Comparison of ENCODE assay signal across 16 mouse cellular contexts in the genomic region with DNA sequence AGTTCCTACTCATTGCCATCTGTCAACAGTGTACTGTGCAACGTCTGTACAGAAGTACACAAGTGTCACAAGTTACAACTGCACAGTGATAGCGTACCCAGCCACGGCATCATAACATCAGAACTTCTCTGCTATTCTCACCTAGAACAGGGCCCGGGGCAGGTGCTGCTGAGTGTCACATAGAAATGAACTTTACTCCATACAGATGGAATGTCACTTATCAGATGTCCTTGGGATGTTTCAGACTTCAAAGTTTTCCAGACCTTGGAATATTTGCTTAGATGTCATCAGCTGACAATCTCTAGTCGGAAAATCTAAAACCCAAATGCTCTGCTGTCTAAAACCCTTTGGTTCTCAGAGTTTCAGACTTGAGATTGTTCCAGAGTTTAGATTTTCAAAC. TPM values are rescaled to one million over a fixed set of nuclear protein-coding genes. Genes with fewer than 3 reads are reported as not detected.
DNase-seq lines count a peak whose midpoint lies in the region.
"Had no signal": no experiment of that assay in that cellular context is flagged by ENCODE, and none has a peak within 500 bp of the region (broad histone marks: within the 10 kb centered on the region; RNA-seq: fewer than 3 reads in every experiment).

No protein-coding gene starts in this region.

- peak; percentile 75 to 77 for DNase-seq in adrenal gland, adult (ENCODE audit: inconsistent age in 2 of 2, low spot score in 1 of 2)
- DNase-seq in adrenal gland, postnatal 4 days (ENCODE audit: low spot score in 2 of 2): no peak
- peak; percentile 48 for DNase-seq in adrenal gland, adult 8-10 months
- no peak for DNase-seq in adrenal gland, postnatal 10 days
- DNase-seq in adrenal gland, postnatal 14 days: peak; percentile 22
- peak; percentile 33 to 39 for DNase-seq in adrenal gland, postnatal 36 days
- DNase-seq in layer of hippocampus, adult 18-20 months (ENCODE audit: low spot score in 2 of 2): no peak
- no peak for DNase-seq in ovary, postnatal 10 days (ENCODE audit: low spot score)
- DNase-seq: B cell, adult 2 months; cerebellum, adult 11 months; cerebellum, adult 18-20 months; cerebellum, adult 8-10 months; cerebellum, adult 9-11 months; cerebellum, postnatal 14 days; cerebellum, postnatal 36 days; embryo, embryonic 11 days had no signal

RNA-seq across cellular contexts. Expression of gene F2rl2, which starts 57.6 kb away (rescaled TPM):
- total RNA-seq in adrenal gland, postnatal 4 days (2021): under 1 TPM; 0.39 to 0.90 TPM
- under 1 TPM in 1 of 4 experiments, not detected in 3; 0.10 TPM for total RNA-seq in adrenal gland, adult 8-10 months (2022)
- under 1 TPM; 0.24 to 0.36 TPM for total RNA-seq in adrenal gland, postnatal 10 days (2021)
- 0.38 and 0.48 TPM in 2 replicates for total RNA-seq in adrenal gland, postnatal 14 days (2021)
- total RNA-seq in adrenal gland, postnatal 36 days (2021): under 1 TPM in 1 of 2 experiments, not detected in 1; 0.30 TPM
- under 1 TPM; 0.32 to 0.38 TPM for total RNA-seq in layer of hippocampus, adult 18-20 months (2021)

Comparison
In these comparisons a context has a peak if more than half of its experiments do, and no peak if none do; other contexts are left out.
1. DNase-seq: peak in adrenal gland, adult (2 of 2), adrenal gland, adult 8-10 months (single experiment), adrenal gland, postnatal 14 days (single experiment) and adrenal gland, postnatal 36 days (2 of 2); none in adrenal gland, postnatal 4 days (0 of 2), adrenal gland, postnatal 10 days (single experiment), layer of hippocampus, adult 18-20 months (0 of 2) and ovary, postnatal 10 days (single experiment).